Mouse (Mus musculus) spleen, adult 12 weeks (tissue): ENCODE results near the gene Rhbg.
"Not testable (repeated sequence)": the region's sequence is repeated elsewhere in the genome, so short reads cannot be mapped to it uniquely, and the experiment has no call there.

Source experiments
- DNase-seq: peaks from one replicate; pipeline ENCODE4 v3.0.0; 2022; ENCODE audit warnings: low spot score

Gene Rhbg

GRCm38 (mm10) chr3:88254268-88254926 lies at the start of gene Rhbg:
Rhbg (minus strand) TSS chr3:88254709.
- no peak for DNase-seq

GRCm38 (mm10) chr3:88299172-88299571 lies 44.7 kb upstream of the Rhbg start:
- no peak for DNase-seq

GRCm38 (mm10) chr3:88297321-88297851 lies 42.9 kb upstream of the Rhbg start:
- no peak for DNase-seq

- DNase-seq, result peak; percentile 90
These were observed 42.2 kb upstream of the Rhbg start, which contains the start of the genes Tsacc and Cct3 for GRCm38 (mm10) chr3:88296561-88297318. Tsacc (minus strand) TSS chr3:88296999. Cct3 (plus strand) TSS chr3:88297116.

GRCm38 (mm10) chr3:88296110-88296560 lies 41.6 kb upstream of the Rhbg start:
- DNase-seq, result no peak

- DNase-seq, result not testable (repeated sequence)
These were observed 40.8 kb upstream of the Rhbg start for GRCm38 (mm10) chr3:88295272-88295671.

GRCm38 (mm10) chr3:88291970-88292369 lies 37.5 kb upstream of the Rhbg start:
- DNase-seq, result no peak

- DNase-seq, result not testable (repeated sequence)
These were observed 33.7 kb upstream of the Rhbg start for GRCm38 (mm10) chr3:88288133-88288713.

GRCm38 (mm10) chr3:88287110-88287509 lies 32.6 kb upstream of the Rhbg start, which contains the start of gene Gm38392:
Gm38392 (minus strand) TSS chr3:88287210.
- DNase-seq, result no peak

GRCm38 (mm10) chr3:88285565-88285895 lies 31.0 kb upstream of the Rhbg start:
- not testable (repeated sequence) for DNase-seq

GRCm38 (mm10) chr3:88284815-88285564 lies 30.5 kb upstream of the Rhbg start:
- DNase-seq, result not testable (repeated sequence)

- not testable (repeated sequence) for DNase-seq
These were observed 26.8 kb upstream of the Rhbg start for GRCm38 (mm10) chr3:88281141-88281916.

- no peak for DNase-seq
These were observed 25.5 kb upstream of the Rhbg start for GRCm38 (mm10) chr3:88280035-88280434.

- no peak for DNase-seq
These were observed 22.1 kb upstream of the Rhbg start for GRCm38 (mm10) chr3:88276529-88277143.

- no peak for DNase-seq
These were observed 21.6 kb upstream of the Rhbg start for GRCm38 (mm10) chr3:88276121-88276520.

- DNase-seq, result no peak
These were observed 19.5 kb upstream of the Rhbg start for GRCm38 (mm10) chr3:88274002-88274401.

GRCm38 (mm10) chr3:88271859-88272258 lies 17.4 kb upstream of the Rhbg start:
- DNase-seq, result no peak

- DNase-seq, result not testable (repeated sequence)
These were observed 16.8 kb upstream of the Rhbg start for GRCm38 (mm10) chr3:88271298-88271697.

- no peak for DNase-seq
These were observed 14.5 kb upstream of the Rhbg start for GRCm38 (mm10) chr3:88268991-88269390.

- DNase-seq, result not testable (repeated sequence)
These were observed 13.5 kb upstream of the Rhbg start for GRCm38 (mm10) chr3:88268014-88268413.

- DNase-seq, result no peak
These were observed 7.8 kb upstream of the Rhbg start for GRCm38 (mm10) chr3:88262346-88262745.
